ENCODE assay signal across 14 mouse cellular contexts in genomic region chr5:92796089-92796990, GRCm38 (mm10).
DNase-seq lines count a peak whose midpoint lies in the region; ATAC-seq and TF ChIP-seq lines count a peak whose summit lies in the region.
"Had no signal": no experiment of that assay in that cellular context is flagged by ENCODE, and none has a peak within 500 bp of the region (broad histone marks: within the 10 kb centered on the region; RNA-seq: fewer than 3 reads in every experiment).

No protein-coding gene starts in this region.

- H3K4me1 ChIP-seq in forebrain, embryonic 10.5 days = peaks cover 19% of the 10 kb centered on the region
- H3K4me1 ChIP-seq in forebrain, postnatal 0 days (ENCODE audit: insufficient read depth) = no peaks in the 10 kb centered on the region
- H3K4me1 ChIP-seq in hindbrain, embryonic 10.5 days (replicated peaks) = peaks cover 34% of the 10 kb centered on the region
- H3K4me1 ChIP-seq in hindbrain, embryonic 12.5 days = peaks cover 7% of the 10 kb centered on the region

- TF ChIP-seq CTCF in forebrain, postnatal 0 days (IDR thresholded peaks at IDR 0.05; ENCODE audit: low read depth) = no peak

- H3K9me3 ChIP-seq in forebrain, embryonic 10.5 days = peaks cover 9% of the 10 kb centered on the region; the same call in 1 of the 2 replicates
- no peaks in the 10 kb centered on the region for H3K9me3 ChIP-seq in forebrain, postnatal 0 days (ENCODE audit: low read length)
- H3K9me3 ChIP-seq in hindbrain, embryonic 10.5 days = peaks cover 11% of the 10 kb centered on the region
- H3K9me3 ChIP-seq in hindbrain, embryonic 12.5 days (replicated peaks) = no peaks in the 10 kb centered on the region; the same call in 1 of the 2 replicates

- H3K27me3 ChIP-seq in forebrain, embryonic 10.5 days (ENCODE audit: poor library complexity, severe bottlenecking) = no peaks in the 10 kb centered on the region
- H3K27me3 ChIP-seq in forebrain, postnatal 0 days (ENCODE audit: insufficient read depth, low read length) = no peaks in the 10 kb centered on the region
- H3K27me3 ChIP-seq in hindbrain, embryonic 10.5 days (ENCODE audit: insufficient read depth, poor library complexity, severe bottlenecking) = no peaks in the 10 kb centered on the region
- H3K27me3 ChIP-seq in hindbrain, embryonic 12.5 days = no peaks in the 10 kb centered on the region

- H3K36me3 ChIP-seq in forebrain, embryonic 10.5 days (replicated peaks) = peaks cover 11% of the 10 kb centered on the region
- H3K36me3 ChIP-seq in forebrain, postnatal 0 days (ENCODE audit: insufficient read depth) = no peaks in the 10 kb centered on the region
- peaks cover 13% of the 10 kb centered on the region for H3K36me3 ChIP-seq in hindbrain, embryonic 10.5 days
- no peaks in the 10 kb centered on the region for H3K36me3 ChIP-seq in hindbrain, embryonic 12.5 days

- H3K9ac ChIP-seq in forebrain, postnatal 0 days = no peak overlapping the region
- no peak overlapping the region for H3K9ac ChIP-seq in hindbrain, embryonic 12.5 days

- 31% methylated on average over 11 of the region's 11 CpGs for WGBS in forebrain, embryonic 10.5 days
- 31% methylated on average over 11 of the region's 11 CpGs for WGBS in forebrain, postnatal 0 days
- 23% methylated on average over 11 of the region's 11 CpGs for WGBS in hindbrain, embryonic 10.5 days
- 21% methylated on average over 11 of the region's 11 CpGs for WGBS in hindbrain, embryonic 12.5 days

- H3K27ac ChIP-seq in forebrain, embryonic 10.5 days = peak overlapping the region; percentile 26; the same call in 1 of the 2 replicates
- H3K27ac ChIP-seq in forebrain, postnatal 0 days (ENCODE audit: low read depth, low read length) = no peak overlapping the region
- peak overlapping the region; percentile 76 for H3K27ac ChIP-seq in hindbrain, embryonic 10.5 days
- no peak overlapping the region for H3K27ac ChIP-seq in hindbrain, embryonic 12.5 days
- H3K27ac ChIP-seq: layer of hippocampus, adult 2 months had no signal

- H3K4me3 ChIP-seq in forebrain, embryonic 10.5 days = no peak overlapping the region
- no peak overlapping the region for H3K4me3 ChIP-seq in forebrain, postnatal 0 days (ENCODE audit: low read depth, low read length)
- H3K4me3 ChIP-seq in hindbrain, embryonic 10.5 days = no peak overlapping the region
- no peak overlapping the region for H3K4me3 ChIP-seq in hindbrain, embryonic 12.5 days
- H3K4me3 ChIP-seq: layer of hippocampus, adult 2 months had no signal

- DNase-seq in forebrain, embryonic 10.5 days (ENCODE audit: extremely low spot score, low spot score) = no peak
- DNase-seq in forebrain, postnatal 0 days = no peak
- no peak for DNase-seq in hindbrain, embryonic 10.5 days (ENCODE audit: low spot score)
- DNase-seq in embryo, embryonic 10.5 days (ENCODE audit: low spot score) = peak; percentile 49
- DNase-seq in kidney, postnatal 36 days = peak; percentile 34 to 50
- DNase-seq in frontal cortex, postnatal 14 days (ENCODE audit: low spot score in 2 of 2) = no peak
- DNase-seq in spleen, postnatal 14 days (ENCODE audit: low spot score in 2 of 2) = no peak
- DNase-seq: adrenal gland, postnatal 14 days; B cell, adult 2 months; gastrocnemius, postnatal 36 days; lung, adult 18-20 months; thymus, postnatal 4 days had no signal

- no peak overlapping the region for H3K4me2 ChIP-seq in forebrain, postnatal 0 days (ENCODE audit: low read depth)
- no peak overlapping the region for H3K4me2 ChIP-seq in hindbrain, embryonic 12.5 days (replicated peaks)

- ATAC-seq in forebrain, postnatal 0 days = no peak
- ATAC-seq in hindbrain, embryonic 12.5 days (ENCODE audit: low FRiP score) = no peak

Comparison
In these comparisons a context has a peak if more than half of its experiments do, and no peak if none do; other contexts are left out.
1. H3K27ac ChIP-seq: peak in forebrain, embryonic 10.5 days (single experiment) and hindbrain, embryonic 10.5 days (single experiment); none in forebrain, postnatal 0 days (single experiment) and hindbrain, embryonic 12.5 days (single experiment).
2. DNase-seq: peak in embryo, embryonic 10.5 days (single experiment) and kidney, postnatal 36 days (2 of 2); none in forebrain, embryonic 10.5 days (single experiment), forebrain, postnatal 0 days (single experiment), hindbrain, embryonic 10.5 days (single experiment), frontal cortex, postnatal 14 days (0 of 2) and spleen, postnatal 14 days (0 of 2).